Mouse (Mus musculus) T-helper 17 cell (primary cell): Measurements from ENCODE around the gene Cox17.

ENCODE experiments used
- in situ Hi-C, 2 experiments: fragments of 300-600 bp; cut with MboI, MseI; formaldehyde crosslinking; loops; 1 replicate in 1 of 2; 2 replicates in 1 of 2; pipeline ENCODE4 v1.15.1; 2025; ENCODE audit warnings: high pct_unique_total_duplicates in 2 of 2

Gene Cox17

DNA sequence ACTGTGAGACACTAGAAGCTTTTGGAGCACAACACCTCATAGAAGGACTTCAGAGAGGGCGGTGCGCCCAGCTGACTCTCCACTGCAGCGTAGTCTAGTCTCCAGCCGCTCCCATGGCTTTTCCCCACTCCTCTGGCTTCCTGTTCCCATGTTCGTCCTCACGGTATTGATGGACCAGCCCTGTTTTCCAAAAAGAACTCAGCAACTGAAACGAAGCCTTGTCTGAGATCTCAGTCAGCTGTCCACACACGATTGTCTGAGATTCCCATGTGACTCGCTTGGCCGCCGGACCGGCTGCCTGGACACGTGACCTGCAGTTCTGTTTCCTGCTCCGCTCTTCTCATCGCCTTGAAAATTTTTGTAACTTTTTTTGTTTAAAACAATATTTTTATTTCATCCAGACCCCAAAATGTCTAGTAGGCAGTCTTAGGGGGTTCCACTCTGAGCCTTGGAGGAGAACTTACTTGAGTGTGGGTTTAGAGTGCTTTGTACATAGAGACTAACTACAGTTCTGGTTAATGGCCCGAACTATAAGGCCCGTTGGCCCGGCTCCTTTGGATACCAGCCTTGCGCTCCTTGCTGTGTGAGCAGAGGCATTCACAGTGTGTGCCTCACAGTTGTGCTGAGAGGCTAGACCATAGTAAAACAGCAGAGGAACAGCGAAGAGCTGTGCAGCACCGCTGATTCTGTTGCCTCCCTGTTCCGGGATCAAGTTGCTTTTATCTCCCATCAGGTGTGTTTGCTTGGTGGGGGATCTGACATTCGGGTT, 45.5 kb downstream of the Cox17 start:
- in situ Hi-C loops: no loop called here

DNA sequence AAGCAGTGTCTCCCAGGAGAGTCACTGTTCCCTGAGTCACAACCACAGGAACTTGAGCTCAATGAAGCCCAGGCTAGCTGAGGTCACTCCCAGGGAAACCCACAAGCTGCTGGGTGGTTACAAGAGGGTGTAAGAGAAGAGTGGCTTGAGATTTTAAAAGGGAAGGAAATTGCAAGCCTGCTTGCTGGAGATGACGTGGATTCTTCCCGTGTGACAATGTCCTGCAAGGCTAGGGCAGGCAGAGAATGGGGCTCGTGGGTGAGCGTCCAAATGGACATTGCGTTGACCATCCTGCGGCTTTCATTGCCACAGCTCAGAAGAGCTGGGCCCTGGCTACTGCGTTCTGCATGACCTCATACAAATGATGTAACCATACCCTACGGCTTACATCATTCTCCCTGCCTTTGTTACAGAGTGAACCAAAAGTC, 47.4 kb downstream of the Cox17 start:
- in situ Hi-C loops: no loop called here

- in situ Hi-C loops: no loop called here
Observed at GRCm38 (mm10) chr16:38395060-38395730, 48.4 kb downstream of the Cox17 start.

DNA sequence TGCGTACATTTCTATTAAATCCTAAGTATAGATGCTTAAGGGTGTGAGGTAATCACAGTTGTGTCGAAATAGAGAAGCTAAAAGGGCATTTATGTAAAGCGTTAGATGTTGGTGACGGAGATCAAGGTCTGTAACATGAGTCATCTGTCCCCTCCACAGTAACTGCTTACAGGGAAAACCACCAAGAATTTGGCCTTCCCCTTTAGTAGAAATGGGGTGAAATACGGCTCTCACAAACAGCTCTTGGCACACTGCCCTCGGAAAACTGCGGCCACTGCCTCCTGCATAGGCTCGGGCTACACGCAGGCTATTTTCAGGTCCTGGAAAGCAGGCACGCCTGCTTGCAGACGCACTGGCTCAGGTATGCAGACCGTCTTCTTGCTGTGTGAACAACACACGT, 49.4 kb downstream of the Cox17 start:
- in situ Hi-C loops: no loop called here

- in situ Hi-C loops: no loop called here
Observed at GRCm38 (mm10) chr16:38398266-38398665, 51.5 kb downstream of the Cox17 start.

DNA sequence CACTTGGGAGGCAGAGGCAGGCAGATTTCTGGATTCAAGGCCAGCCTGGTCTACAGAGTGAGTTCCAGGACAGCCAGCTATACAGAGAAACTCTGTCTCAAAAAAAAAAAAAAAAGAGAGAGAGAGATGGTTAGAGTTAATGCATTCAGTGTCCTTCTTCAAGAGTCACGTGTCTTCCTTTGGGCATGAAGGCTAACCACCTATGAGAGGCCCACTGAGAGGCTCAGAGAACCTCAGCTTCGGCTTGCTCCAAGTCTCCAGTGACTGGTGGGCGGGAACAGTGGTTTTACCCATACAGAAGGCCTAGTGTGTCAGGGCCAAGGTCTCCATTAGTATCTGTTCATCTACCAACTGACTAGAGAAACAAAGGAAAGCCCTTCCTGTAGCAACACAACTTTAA, 52.3 kb downstream of the Cox17 start:
- in situ Hi-C loops: no loop called here

DNA sequence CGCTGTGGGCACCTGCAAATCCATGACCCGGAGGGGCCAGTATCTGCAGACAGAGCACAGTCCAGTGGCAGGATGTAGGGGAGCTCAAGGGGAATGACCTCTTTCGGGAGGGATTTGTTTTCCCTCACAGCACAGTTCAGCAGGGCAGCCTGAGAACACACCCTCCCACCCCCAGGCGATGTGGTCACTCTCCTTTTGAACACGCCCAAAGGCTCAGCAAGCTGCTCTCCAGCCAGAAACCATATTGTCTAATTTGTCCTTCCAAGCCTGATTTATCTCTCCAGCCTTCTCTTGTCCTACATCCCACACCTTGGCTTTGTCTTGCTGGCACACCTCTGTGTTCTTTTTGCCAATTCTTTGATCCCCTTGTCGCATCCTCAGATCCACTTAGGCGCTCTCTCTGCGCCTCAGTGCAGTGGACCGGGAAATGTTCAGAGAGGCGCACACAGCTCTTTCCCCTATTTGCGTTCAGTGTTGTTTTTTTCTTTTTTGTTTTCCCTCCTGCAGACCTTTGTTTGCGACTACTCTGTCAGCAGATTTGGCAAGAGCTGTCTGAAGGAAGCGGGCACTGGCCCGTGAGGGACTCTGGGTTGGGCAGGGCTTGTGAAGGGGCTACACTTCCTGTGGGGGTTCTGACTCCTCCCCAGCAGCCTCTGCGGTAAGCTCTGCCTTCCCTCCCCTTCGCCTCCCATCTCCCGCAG, 52.9 kb downstream of the Cox17 start:
- in situ Hi-C loops: no loop called here

DNA sequence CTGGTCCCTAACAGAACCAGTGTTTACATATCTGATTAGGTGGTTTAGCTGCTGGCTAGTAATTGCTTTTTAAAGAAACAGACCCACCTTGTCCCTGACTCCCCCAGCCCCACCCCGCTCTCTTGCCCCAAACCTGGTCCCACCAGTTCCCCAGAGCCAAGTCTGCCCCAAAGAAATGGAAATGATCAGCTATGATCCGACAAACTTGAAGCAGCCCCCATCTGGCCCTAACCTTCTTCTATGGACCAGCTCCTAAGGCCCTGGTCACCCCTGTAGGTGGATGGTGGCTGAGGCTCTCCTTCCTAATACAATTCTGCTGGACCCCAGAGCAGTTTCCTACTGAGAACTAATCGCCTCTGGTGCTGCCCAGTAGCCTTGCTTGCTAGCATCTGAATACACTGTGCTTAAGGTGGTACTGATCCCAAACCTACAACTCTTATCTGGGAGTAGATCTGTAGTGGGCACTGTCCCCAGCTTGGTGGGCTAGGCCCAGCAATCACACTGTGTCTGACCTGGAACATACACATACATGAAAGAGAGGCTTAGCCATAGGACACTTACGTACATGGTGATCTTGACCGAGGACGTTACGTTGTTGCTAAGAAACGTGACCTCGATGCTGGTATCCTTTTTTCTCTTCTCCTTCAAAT, 53.6 kb downstream of the Cox17 start:
- in situ Hi-C loops: no loop called here

GRCm38 (mm10) chr16:38401468-38401867, 54.7 kb downstream of the Cox17 start:
- in situ Hi-C loops: no loop called here
